Mouse (Mus musculus): ENCODE data around the gene Mlxip.

GRCm38 (mm10) chr5:123397786-123398185 lies 3.2 kb downstream of the Mlxip start:
- TF ChIP-seq POLR2A (IDR thresholded peaks at IDR 0.05; ENCODE audit: low read depth, low read length) (no peak), CTCF (IDR thresholded peaks at IDR 0.05; ENCODE audit: borderline replicate concordance, insufficient read depth, low read length) (no peak)
